Mouse (Mus musculus) erythroblast, embryonic 14.5 days (primary cell): Measurements from ENCODE around the gene Lmntd2.

Experiments
- GATA1 ChIP-seq: IDR thresholded peaks from 2 replicates; pipeline ENCODE4 v1.6.1; 2012; ENCODE audit warnings: low read length, inconsistent platforms, mixed read lengths
- TAL1 ChIP-seq: IDR thresholded peaks from 3 replicates; pipeline ENCODE4 v1.6.1; 2012; ENCODE audit warnings: low read length, inconsistent platforms, mixed read lengths

- no peak for TF ChIP-seq GATA1
- TF ChIP-seq TAL1, result no peak
Observed at GRCm38 (mm10) chr7:141256159-141256558, 42.3 kb upstream of the Lmntd2 start.
